Mouse (Mus musculus): ENCODE results near the gene Cdc20b.
"Not testable (repeated sequence)": the region's sequence is repeated elsewhere in the genome, so short reads cannot be mapped to it uniquely, and the experiment has no call there.

Gene Cdc20b

DNA sequence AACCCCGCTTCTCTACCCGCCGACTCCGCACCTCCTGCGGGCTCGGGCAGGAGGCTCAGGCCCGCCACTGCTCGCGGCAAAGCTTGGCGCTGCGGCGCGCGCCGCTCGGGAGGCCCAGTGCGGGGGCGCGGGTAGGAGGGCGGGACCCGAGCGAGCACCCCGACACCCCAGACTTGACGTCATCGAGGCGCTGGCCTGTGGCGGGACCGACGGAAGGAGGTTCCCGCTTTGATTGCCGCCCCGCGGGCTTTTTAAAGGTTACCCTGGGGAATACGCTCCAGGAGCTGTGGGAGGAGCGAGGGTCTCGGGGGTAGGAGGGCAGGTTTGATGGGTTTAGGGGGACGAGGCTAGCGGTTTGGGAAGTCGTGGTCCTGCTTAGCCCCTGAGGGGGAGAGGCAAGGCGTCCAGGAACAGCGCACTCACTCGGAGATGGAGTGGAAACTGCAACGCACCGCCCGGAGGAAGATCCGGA is at the start of gene Cdc20b:
Cdc20b (plus strand) TSS at position 162 of the 472 bp plus-strand sequence.
- in situ Hi-C loops (cut with MboI; ENCODE audit: low pct_unique_long_range_greater_than_20kb in 1 of 2, low sequenced_read_pairs in 2 of 2, unreplicated experiment in 1 of 2) = loop anchor here (5.0 to 10.0 kb wide), 3 partner anchors 48 to 370 kb away; partner anchors contain the start of genes Ccno (in 1 of the 2) and Slc38a9 (in 1 of the 2)

DNA sequence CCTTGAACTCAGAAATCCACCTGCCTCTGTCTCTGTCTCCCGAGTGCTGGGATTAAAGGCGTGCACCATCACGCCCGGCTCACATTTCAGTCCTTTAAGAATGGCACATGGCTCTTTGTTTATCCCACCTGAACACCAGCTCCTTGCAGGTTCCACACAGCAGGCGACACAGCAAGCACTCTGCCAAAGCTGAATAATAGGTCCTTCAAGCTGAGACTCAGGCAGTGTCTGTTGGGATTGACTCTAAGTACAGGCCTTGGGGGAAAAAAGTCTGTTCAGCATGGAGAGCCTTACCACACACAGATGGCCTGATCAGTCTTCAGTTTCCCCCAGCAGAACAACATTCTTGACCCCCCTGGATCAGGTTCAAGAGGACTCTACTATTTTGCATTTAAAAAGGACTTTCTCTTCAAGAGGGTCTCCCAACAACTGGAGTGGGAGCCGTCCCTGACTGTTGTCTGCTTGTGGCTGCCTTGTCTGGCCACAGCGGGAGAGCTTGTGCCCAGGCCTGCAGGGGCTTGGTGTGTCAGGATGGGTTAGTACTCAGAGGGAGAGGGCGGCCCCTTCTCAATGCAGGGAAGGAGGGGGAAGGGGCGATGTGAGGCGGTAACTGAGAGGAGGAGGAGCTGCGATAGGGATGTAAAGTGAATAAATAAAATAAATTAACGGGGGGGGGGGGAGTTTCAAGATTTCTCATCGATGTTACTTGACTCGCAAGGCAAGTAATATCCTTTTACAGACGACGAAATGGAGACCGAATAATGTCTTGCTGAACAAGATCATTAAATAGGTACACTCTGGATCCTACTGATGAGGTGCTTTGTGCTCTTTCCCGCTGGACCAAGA is 49.1 kb upstream of the Cdc20b start:
- in situ Hi-C loops (cut with MboI; ENCODE audit: low pct_unique_long_range_greater_than_20kb in 1 of 2, low sequenced_read_pairs in 2 of 2, unreplicated experiment in 1 of 2) = loop anchor here in 1 of 2 experiments (5.0 kb wide), 1 partner anchor 46 kb away; no protein-coding TSS in a partner anchor

GRCm38 (mm10) chr13:112986451-112986950 is 48.4 kb upstream of the Cdc20b start:
- in situ Hi-C loops (cut with MboI; ENCODE audit: low pct_unique_long_range_greater_than_20kb in 1 of 2, low sequenced_read_pairs in 2 of 2, unreplicated experiment in 1 of 2) = loop anchor here in 1 of 2 experiments (5.0 kb wide), 1 partner anchor 46 kb away; no protein-coding TSS in a partner anchor

- in situ Hi-C loops (cut with MboI; ENCODE audit: low pct_unique_long_range_greater_than_20kb in 1 of 2, low sequenced_read_pairs in 2 of 2, unreplicated experiment in 1 of 2) = loop anchor here in 1 of 2 experiments (5.0 kb wide), 1 partner anchor 45 kb away; no protein-coding TSS in a partner anchor
These were observed 47.4 kb upstream of the Cdc20b start, which contains the start of gene Ccno for GRCm38 (mm10) chr13:112987532-112987943. TSS of gene Ccno (plus strand) at chr13:112987802.

DNA sequence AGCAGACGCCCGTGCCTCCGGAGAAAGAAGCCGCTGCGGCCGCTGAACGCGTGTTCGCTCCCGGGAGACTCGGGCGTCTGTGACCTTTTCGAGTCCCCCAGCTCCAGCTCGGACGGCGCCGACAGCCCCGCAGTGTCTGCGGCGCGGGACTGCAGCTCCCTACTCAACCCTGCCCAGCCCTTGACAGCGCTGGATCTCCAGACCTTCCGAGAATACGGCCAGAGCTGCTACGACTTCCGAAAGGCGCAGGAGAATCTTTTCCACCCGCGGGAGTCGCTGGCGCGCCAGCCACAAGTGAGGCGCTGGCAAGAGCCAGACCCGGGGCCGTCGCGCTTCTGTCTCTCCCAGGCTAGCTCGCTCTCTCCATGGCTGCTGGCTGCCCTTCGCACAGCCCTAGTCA is 46.9 kb upstream of the Cdc20b start:
- in situ Hi-C loops (cut with MboI; ENCODE audit: low pct_unique_long_range_greater_than_20kb in 1 of 2, low sequenced_read_pairs in 2 of 2, unreplicated experiment in 1 of 2) = loop anchor here in 1 of 2 experiments (5.0 kb wide), 1 partner anchor 44 kb away; no protein-coding TSS in a partner anchor

GRCm38 (mm10) chr13:112988866-112989265 is 46.0 kb upstream of the Cdc20b start:
- in situ Hi-C loops (cut with MboI; ENCODE audit: low pct_unique_long_range_greater_than_20kb in 1 of 2, low sequenced_read_pairs in 2 of 2, unreplicated experiment in 1 of 2) = loop anchor here in 1 of 2 experiments (5.0 kb wide), 1 partner anchor 43 kb away; no protein-coding TSS in a partner anchor

DNA sequence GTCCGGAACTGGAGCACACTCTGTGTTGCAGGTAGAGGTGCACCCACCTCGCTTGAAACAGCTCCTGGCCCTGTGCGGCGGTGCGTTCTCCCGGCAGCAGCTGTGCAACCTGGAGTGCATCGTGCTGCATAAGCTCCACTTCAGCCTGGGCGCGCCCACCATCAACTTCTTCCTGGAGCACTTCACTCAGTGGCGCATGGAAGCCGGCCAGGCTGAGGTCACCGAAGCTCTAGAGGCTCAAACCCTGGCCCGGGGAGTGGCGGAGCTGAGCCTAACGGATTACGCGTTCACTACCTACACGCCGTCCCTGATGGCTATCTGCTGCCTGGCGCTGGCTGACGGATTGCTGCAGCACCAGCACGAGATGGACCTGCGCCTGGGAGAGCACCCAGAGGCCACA is 45.4 kb upstream of the Cdc20b start:
- in situ Hi-C loops (cut with MboI; ENCODE audit: low pct_unique_long_range_greater_than_20kb in 1 of 2, low sequenced_read_pairs in 2 of 2, unreplicated experiment in 1 of 2) = loop anchor here in 1 of 2 experiments (5.0 kb wide), 1 partner anchor 43 kb away; no protein-coding TSS in a partner anchor

GRCm38 (mm10) chr13:112990346-112990745 is 44.6 kb upstream of the Cdc20b start:
- in situ Hi-C loops (cut with MboI; ENCODE audit: low pct_unique_long_range_greater_than_20kb in 1 of 2, low sequenced_read_pairs in 2 of 2, unreplicated experiment in 1 of 2) = no loop called here

GRCm38 (mm10) chr13:112993531-112994152 is 41.3 kb upstream of the Cdc20b start, which contains the start of gene Mcidas:
TSS of gene Mcidas (plus strand) at chr13:112993845.
- in situ Hi-C loops (cut with MboI; ENCODE audit: low pct_unique_long_range_greater_than_20kb in 1 of 2, low sequenced_read_pairs in 2 of 2, unreplicated experiment in 1 of 2) = no loop called here

DNA sequence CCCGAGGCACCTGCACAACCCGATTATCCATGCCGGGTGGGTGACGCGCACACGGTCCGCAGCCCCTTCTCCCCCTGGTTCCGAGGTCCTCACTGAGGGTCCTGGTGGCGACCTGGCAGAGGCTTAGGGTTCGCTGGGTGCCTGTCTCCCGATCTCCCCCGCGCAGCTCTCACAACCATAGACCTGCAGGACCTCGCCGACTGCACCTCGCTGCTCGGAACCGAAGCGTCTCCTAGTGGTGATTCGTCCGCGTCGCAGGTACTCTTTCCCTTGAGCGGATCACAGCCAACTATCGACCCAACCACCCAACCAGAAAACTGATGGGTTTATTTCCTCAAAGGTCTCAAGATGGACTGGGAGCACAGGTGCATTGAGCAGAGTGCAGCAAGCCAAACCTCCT is 40.7 kb upstream of the Cdc20b start:
- in situ Hi-C loops (cut with MboI; ENCODE audit: low pct_unique_long_range_greater_than_20kb in 1 of 2, low sequenced_read_pairs in 2 of 2, unreplicated experiment in 1 of 2) = no loop called here

GRCm38 (mm10) chr13:112996407-112996806 is 38.5 kb upstream of the Cdc20b start:
- in situ Hi-C loops (cut with MboI; ENCODE audit: low pct_unique_long_range_greater_than_20kb in 1 of 2, low sequenced_read_pairs in 2 of 2, unreplicated experiment in 1 of 2) = no loop called here

- in situ Hi-C loops (cut with MboI; ENCODE audit: low pct_unique_long_range_greater_than_20kb in 1 of 2, low sequenced_read_pairs in 2 of 2, unreplicated experiment in 1 of 2) = no loop called here
These were observed 37.5 kb upstream of the Cdc20b start for GRCm38 (mm10) chr13:112997369-112997768.

- in situ Hi-C loops (cut with MboI; ENCODE audit: low pct_unique_long_range_greater_than_20kb in 1 of 2, low sequenced_read_pairs in 2 of 2, unreplicated experiment in 1 of 2) = no loop called here
These were observed 36.3 kb upstream of the Cdc20b start for GRCm38 (mm10) chr13:112998427-112999201.

GRCm38 (mm10) chr13:113000090-113000489 is 34.8 kb upstream of the Cdc20b start:
- in situ Hi-C loops (cut with MboI; ENCODE audit: low pct_unique_long_range_greater_than_20kb in 1 of 2, low sequenced_read_pairs in 2 of 2, unreplicated experiment in 1 of 2) = no loop called here

DNA sequence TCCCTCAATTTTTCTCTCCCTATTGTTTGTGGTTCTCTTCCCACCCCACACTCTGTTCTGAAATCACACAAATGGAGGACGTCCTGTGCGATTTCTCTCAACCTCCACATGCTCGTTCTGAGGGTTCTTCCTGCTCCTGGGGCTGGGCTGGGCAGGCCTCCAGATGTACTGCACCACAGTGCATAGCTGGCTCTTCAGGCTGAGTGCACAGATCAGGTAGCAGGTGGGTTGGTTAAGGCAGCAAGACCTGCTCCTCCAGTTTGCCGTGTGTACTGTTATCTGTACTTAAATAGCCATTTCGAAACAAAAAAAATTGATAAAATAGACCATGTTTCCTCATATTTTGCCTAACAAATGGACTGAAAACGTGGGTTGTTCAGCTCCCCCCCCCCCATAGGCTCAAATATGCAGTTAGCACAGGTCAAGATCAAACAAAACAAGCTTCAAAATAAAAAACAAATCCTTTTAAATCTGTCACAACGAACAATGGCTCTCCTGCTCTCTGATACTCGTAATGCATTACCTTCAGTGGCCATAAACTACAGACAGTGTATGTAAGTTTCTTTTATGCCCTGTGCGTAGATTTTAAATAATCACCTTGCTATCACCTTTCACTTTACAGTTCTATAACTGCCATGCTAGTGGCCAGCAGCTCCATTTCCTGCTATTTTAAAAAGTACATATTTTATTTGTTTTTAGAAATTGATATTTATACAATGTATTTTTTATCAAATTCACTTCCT is 34.2 kb upstream of the Cdc20b start:
- in situ Hi-C loops (cut with MboI; ENCODE audit: low pct_unique_long_range_greater_than_20kb in 1 of 2, low sequenced_read_pairs in 2 of 2, unreplicated experiment in 1 of 2) = no loop called here

GRCm38 (mm10) chr13:113012683-113013082 is 22.2 kb upstream of the Cdc20b start:
- in situ Hi-C loops (cut with MboI; ENCODE audit: low pct_unique_long_range_greater_than_20kb in 1 of 2, low sequenced_read_pairs in 2 of 2, unreplicated experiment in 1 of 2) = no loop called here

DNA sequence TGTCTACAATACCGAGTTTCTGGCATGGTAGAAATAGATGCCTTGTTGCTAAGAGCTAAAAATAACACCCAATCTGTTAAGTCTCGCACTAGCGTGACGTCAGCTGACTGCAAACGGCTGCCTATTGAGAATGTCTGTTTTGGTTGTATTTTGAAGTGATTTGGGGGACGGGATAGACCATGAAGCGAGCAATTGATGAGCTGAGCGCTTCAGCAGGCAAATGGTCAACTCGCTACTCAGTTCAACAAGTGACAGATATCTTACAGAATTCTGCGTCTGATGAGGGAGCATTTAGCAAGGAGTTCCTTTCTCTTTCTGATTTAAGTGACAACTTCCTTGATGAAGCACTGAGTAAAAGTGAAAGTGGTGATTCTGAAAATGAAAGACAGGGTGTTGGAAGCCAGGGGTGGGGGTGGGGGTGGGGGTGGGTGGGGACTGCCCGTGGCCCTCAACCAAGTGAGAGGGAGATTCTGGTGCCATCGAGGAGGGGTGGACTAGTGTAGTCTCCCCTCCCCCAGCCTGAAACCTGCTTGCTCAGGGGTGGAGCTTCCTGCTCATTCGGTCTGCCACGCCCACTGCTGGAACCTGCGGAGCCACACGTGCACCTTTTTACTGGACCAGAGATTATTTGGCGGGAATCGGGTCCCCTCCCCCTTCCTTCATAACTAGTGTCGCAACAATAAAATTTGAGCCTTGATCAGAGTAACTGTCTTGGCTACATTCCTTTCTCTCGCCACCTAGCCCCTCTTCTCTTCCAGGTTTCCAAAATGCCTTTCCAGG is 21.5 kb upstream of the Cdc20b start:
- in situ Hi-C loops (cut with MboI; ENCODE audit: low pct_unique_long_range_greater_than_20kb in 1 of 2, low sequenced_read_pairs in 2 of 2, unreplicated experiment in 1 of 2) = not testable (repeated sequence)

Data from mouse embryonic stem cell (cell line).